Mouse (Mus musculus) cortical plate, adult 2 months (tissue): ENCODE measurements around the gene Slc9a3r2. TPM values are rescaled to one million over a fixed set of nuclear protein-coding genes. Genes with fewer than 3 reads are reported as not detected.
"Not testable (repeated sequence)": the region's sequence is repeated elsewhere in the genome, so short reads cannot be mapped to it uniquely, and the experiment has no call there.

Experiments used
- H3K27ac ChIP-seq: fragments of 200-500 bp; 2 replicates; pipeline ENCODE4 v1.5.1; 2012; ENCODE audit warnings: low read length, control low read depth, inconsistent platforms; ENCODE audit not compliant: insufficient read depth
- H3K4me1 ChIP-seq: fragments of 200-500 bp; 2 replicates; pipeline ENCODE4 v1.6.1; 2011; ENCODE audit warnings: low read length; ENCODE audit not compliant: control insufficient read depth, insufficient read depth
- H3K4me3 ChIP-seq: fragments of 200-500 bp; 2 replicates; pipeline ENCODE4 v1.5.1; 2011; ENCODE audit warnings: mild to moderate bottlenecking, low read length, control low read depth; ENCODE audit not compliant: insufficient read depth
- CTCF ChIP-seq: fragments of 200-500 bp; IDR thresholded peaks from 2 replicates; pipeline ENCODE4 v1.5.1; 2011; ENCODE audit warnings: mild to moderate bottlenecking, control low read depth, low read length; ENCODE audit not compliant: insufficient read depth; ENCODE audit errors: extremely low read depth
- POLR2A ChIP-seq: fragments of 200-500 bp; IDR thresholded peaks from 2 replicates; pipeline ENCODE4 v1.6.1; 2011; ENCODE audit warnings: mild to moderate bottlenecking, low read length, control low read depth; ENCODE audit not compliant: insufficient read depth; ENCODE audit errors: extremely low read depth
- polyA plus RNA-seq: library from polyadenylated mRNA; depleted of rRNA; stranded (reverse); fragments of >200 nt; gene quantifications from 2 replicates; pipeline ENCODE4 v1.2.3, GENCODE M21; 2012

Slc9a3r2 gene
- polyA plus RNA-seq, 1 experiment: 69.0 TPM

- H3K4me3 ChIP-seq: no peak overlapping the region
- peaks cover 5% of the 10 kb centered on the region; the same call in 1 of the 2 replicates for H3K4me1 ChIP-seq
- TF ChIP-seq CTCF: peak; percentile 76
- no peak for TF ChIP-seq POLR2A
- H3K27ac ChIP-seq: no peak overlapping the region
Measured at GRCm38 (mm10) chr17:24667416-24667815, 17.3 kb upstream of the Slc9a3r2 start.

GRCm38 (mm10) chr17:24667011-24667410 lies 16.9 kb upstream of the Slc9a3r2 start:
- not testable (repeated sequence) for H3K27ac ChIP-seq, H3K4me3 ChIP-seq

GRCm38 (mm10) chr17:24658017-24658758 lies 8.1 kb upstream of the Slc9a3r2 start, which contains the start of gene Npw:
Gene Npw (minus strand): TSS chr17:24658457.
- Histone ChIP-seq H3K4me1 (peaks cover 2% of the 10 kb centered on the region; the same call in 1 of the 2 replicates), H3K27ac (no peak within 1 kb of the TSS), H3K4me3 (no peak within 1 kb of the TSS)
- TF ChIP-seq POLR2A (no peak), CTCF (no peak)

More at GRCm38 (mm10) chr17:24667011-24667410, 16.9 kb upstream of the Slc9a3r2 start:
- not testable (repeated sequence) for H3K4me1 ChIP-seq

- TF ChIP-seq CTCF (no peak), POLR2A (no peak)
- Histone ChIP-seq H3K27ac (no peak overlapping the region), H3K4me3 (no peak overlapping the region), H3K4me1 (peaks cover 4% of the 10 kb centered on the region; the same call in 1 of the 2 replicates)
Measured at GRCm38 (mm10) chr17:24654969-24655368, 4.8 kb upstream of the Slc9a3r2 start.

GRCm38 (mm10) chr17:24653967-24654710 lies 4.0 kb upstream of the Slc9a3r2 start:
- TF ChIP-seq POLR2A (no peak), CTCF (peak; percentile 87)
- Histone ChIP-seq H3K4me3 (no peak overlapping the region), H3K27ac (no peak overlapping the region), H3K4me1 (peaks cover 6% of the 10 kb centered on the region; the same call in 1 of the 2 replicates)

- Histone ChIP-seq H3K4me1 (peaks cover 6% of the 10 kb centered on the region; the same call in 1 of the 2 replicates), H3K27ac (no peak overlapping the region), H3K4me3 (no peak overlapping the region)
- TF ChIP-seq CTCF (no peak), POLR2A (no peak)
Measured at GRCm38 (mm10) chr17:24651835-24652234, 1.7 kb upstream of the Slc9a3r2 start.

GRCm38 (mm10) chr17:24650766-24651165 lies 639 bp upstream of the Slc9a3r2 start:
- Histone ChIP-seq H3K4me3 (peak overlapping the region; percentile 67), H3K4me1 (peaks cover 6% of the 10 kb centered on the region; the same call in 1 of the 2 replicates), H3K27ac (peak overlapping the region; percentile 33; the same call in 1 of the 2 replicates)
- TF ChIP-seq POLR2A (no peak), CTCF (no peak)

GRCm38 (mm10) chr17:24649581-24650069 lies 502 bp downstream of the Slc9a3r2 start:
- Histone ChIP-seq H3K27ac (peak overlapping the region; percentile 97), H3K4me3 (peak overlapping the region; percentile 67), H3K4me1 (peaks cover 6% of the 10 kb centered on the region; the same call in 1 of the 2 replicates)
- TF ChIP-seq CTCF (no peak), POLR2A (no peak)

GRCm38 (mm10) chr17:24648731-24649377 lies 1.3 kb downstream of the Slc9a3r2 start:
- TF ChIP-seq CTCF: no peak
- no peak for TF ChIP-seq POLR2A
- no peak overlapping the region; the same call in 1 of the 2 replicates for H3K27ac ChIP-seq
- peaks cover 5% of the 10 kb centered on the region; the same call in 1 of the 2 replicates for H3K4me1 ChIP-seq
- H3K4me3 ChIP-seq: peak overlapping the region; percentile 67
